Comparison of ENCODE assay signal across 9 mouse cellular contexts in the genomic region with DNA sequence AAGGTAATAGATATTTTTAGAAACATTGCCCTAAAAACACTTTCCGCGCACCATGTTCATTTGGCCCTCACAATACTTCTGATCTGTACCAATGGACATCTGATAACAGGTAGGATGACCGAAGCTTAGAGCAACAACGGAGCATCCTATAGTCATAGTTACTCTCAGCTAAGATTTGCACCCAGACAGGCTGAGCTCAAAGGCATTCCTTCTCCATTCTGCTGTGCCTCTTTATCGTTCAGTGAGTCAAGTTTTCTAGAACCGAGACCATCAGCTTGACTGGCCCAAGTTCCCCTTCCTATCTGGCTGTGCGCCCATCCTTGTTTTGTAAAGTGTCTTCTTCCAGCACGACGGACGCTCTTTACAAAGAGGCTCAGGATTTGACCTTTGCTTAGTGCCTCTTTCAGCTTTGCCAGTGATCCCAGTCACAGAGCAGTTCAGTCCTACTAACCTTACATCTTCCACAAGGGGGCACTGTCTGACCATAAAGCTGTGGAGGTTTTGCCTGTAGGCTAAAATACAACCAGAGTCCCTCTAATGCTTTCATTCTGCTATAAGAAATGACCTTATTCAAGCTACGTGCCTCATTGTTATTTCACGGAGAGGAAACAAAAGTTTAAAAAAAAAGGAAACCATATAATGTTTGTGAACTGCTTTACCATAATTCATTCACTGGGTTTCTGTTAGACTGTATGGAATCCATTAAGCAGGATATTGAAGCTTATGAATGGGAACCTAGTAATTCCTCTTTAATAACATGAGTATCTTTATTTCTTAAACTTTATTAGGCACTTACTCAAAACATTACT. TPM values are rescaled to one million over a fixed set of nuclear protein-coding genes. Genes with fewer than 3 reads are reported as not detected.
DNase-seq lines count a peak whose midpoint lies in the region; ATAC-seq and TF ChIP-seq lines count a peak whose summit lies in the region.
"Had no signal": no experiment of that assay in that cellular context is flagged by ENCODE, and none has a peak within 500 bp of the region (broad histone marks: within the 10 kb centered on the region; RNA-seq: fewer than 3 reads in every experiment).

No protein-coding gene starts in this region.

- no peak overlapping the region for H3K4me3 ChIP-seq in embryonic fibroblast, embryonic 13.5 days (ENCODE audit: insufficient read depth, low read length)
- no peak overlapping the region for H3K4me3 ChIP-seq in hindbrain, embryonic 12.5 days

- DNase-seq in ovary, postnatal 10 days (ENCODE audit: low spot score) = peak; percentile 23
- DNase-seq in ovary, adult 18-20 months (ENCODE audit: low spot score) = no peak
- peak; percentile 43 for DNase-seq in brain, embryonic 18.5 days (ENCODE audit: low read depth, low spot score)
- peak; percentile 73 to 75 for DNase-seq in layer of hippocampus, postnatal 10 days (ENCODE audit: low spot score in 2 of 2)
- DNase-seq in lung, postnatal 4 days = peak; percentile 37 to 73
- DNase-seq in right cerebral cortex, postnatal 25 days = peak; percentile 31

- no peak overlapping the region for H3K9ac ChIP-seq in hindbrain, embryonic 12.5 days

- H3K27me3 ChIP-seq in hindbrain, embryonic 12.5 days = no peaks in the 10 kb centered on the region

- 54% methylated on average over 12 of the region's 12 CpGs for WGBS in hindbrain, embryonic 12.5 days

- peak; percentile 78; the same call in 1 of the 2 replicates for ATAC-seq in hindbrain, embryonic 12.5 days (ENCODE audit: low FRiP score)

- no peak overlapping the region for H3K27ac ChIP-seq in embryonic fibroblast, embryonic 13.5 days (ENCODE audit: insufficient read depth, low read length)
- no peak overlapping the region for H3K27ac ChIP-seq in hindbrain, embryonic 12.5 days

- 0 out of 2 replicates have a peak, but pooled peaks have one; percentile 23 for TF ChIP-seq CTCF in embryonic fibroblast, embryonic 13.5 days (IDR thresholded peaks at IDR 0.05; ENCODE audit: borderline replicate concordance, insufficient read depth, low read length)

- no peak overlapping the region for H3K4me2 ChIP-seq in hindbrain, embryonic 12.5 days (replicated peaks)

- no peaks in the 10 kb centered on the region for H3K9me3 ChIP-seq in hindbrain, embryonic 12.5 days (replicated peaks)

- no peak for TF ChIP-seq POLR2A in embryonic fibroblast, embryonic 13.5 days (IDR thresholded peaks at IDR 0.05; ENCODE audit: low read depth, low read length)

- no peaks in the 10 kb centered on the region for H3K4me1 ChIP-seq in embryonic fibroblast, embryonic 13.5 days (ENCODE audit: control insufficient read depth, insufficient read depth, low read length)
- H3K4me1 ChIP-seq in hindbrain, embryonic 12.5 days = 0 out of 2 replicates have a peak, but pooled peaks cover 3% of the 10 kb centered on the region

- no peaks in the 10 kb centered on the region for H3K36me3 ChIP-seq in hindbrain, embryonic 12.5 days

RNA-seq across cellular contexts. Expression of a gene that starts 35.2 kb away (rescaled TPM):
- 0.27 and 0.42 TPM in 2 replicates for polyA plus RNA-seq in embryonic fibroblast, embryonic 13.5 days (2011; ENCODE audit: insufficient read length, low read depth, missing spikeins)
- polyA plus RNA-seq in hindbrain, embryonic 12.5 days (2016; fragmentation: Nextera tagmentation; extraction: Ambion mirVana) = 20.1 and 21.8 TPM in 2 replicates
- total RNA-seq in layer of hippocampus, postnatal 10 days (2021) = 1 to 10 TPM; 2.2 TPM
- polyA plus RNA-seq: spleen, adult 2 months had no signal

Comparison
In these comparisons a context has a peak if more than half of its experiments do, and no peak if none do; other contexts are left out.
1. RNA of a gene that starts 35.2 kb away (polyA plus RNA-seq): 20.1 to 21.8 TPM in hindbrain, embryonic 12.5 days; 0.27 to 0.42 TPM in embryonic fibroblast, embryonic 13.5 days; every median in the first group is over 10 times any median in the second.